Mouse (Mus musculus): ENCODE measurements around the gene Dnase2a.

- no peak for TF ChIP-seq CTCF (IDR thresholded peaks at IDR 0.05; ENCODE audit: low read depth)
- no peak for TF ChIP-seq EP300 (IDR thresholded peaks at IDR 0.05; ENCODE audit: low read depth)
Measured at GRCm38 (mm10) chr8:84952612-84953255, 44.4 kb downstream of the Dnase2a start.

Measured in liver, embryonic 14.5 days (tissue).